Mouse (Mus musculus) adrenal gland, postnatal 36 days (tissue): ENCODE data around the gene Plin5. TPM values are rescaled to one million over a fixed set of nuclear protein-coding genes. Genes with fewer than 3 reads are reported as not detected.
A peak's percentile ranks its signal among the peaks of the same experiment; 100 is the strongest.
"Not testable (repeated sequence)": the region's sequence is repeated elsewhere in the genome, so short reads cannot be mapped to it uniquely, and the experiment has no call there.

ENCODE experiments used
- DNase-seq, 2 experiments: peaks; one replicate each; pipeline ENCODE4 v3.0.0; 2021; ENCODE audit warnings: mixed read lengths in 1 of 2
- total RNA-seq, 2 experiments: library from RNA; stranded (reverse); gene quantifications; 2 replicates each; pipeline ENCODE4 v1.2.3; 2021

Gene Plin5
- total RNA-seq, 2 experiments from 2014 or later = 36.7 to 62.1 TPM

DNA sequence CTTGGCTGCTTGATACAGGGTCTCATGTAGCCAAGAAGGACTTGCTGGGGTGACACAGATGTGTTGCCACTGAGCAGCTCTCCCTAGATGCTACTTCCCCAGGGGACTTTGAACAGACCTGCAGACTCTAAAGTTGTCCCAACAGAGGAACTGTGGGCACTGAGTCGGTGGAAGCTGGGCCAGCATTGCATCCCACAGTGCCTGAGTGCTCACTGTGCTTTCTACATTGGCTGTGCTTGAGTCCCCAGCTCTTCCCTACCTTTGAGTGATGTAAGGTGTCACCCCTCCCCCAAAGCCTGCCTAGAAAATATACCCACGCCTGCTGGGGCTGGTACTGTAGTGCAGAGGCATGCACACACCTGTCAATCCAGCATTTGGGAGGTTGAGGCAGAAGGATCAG lies 9.7 kb downstream of the Plin5 start:
- DNase-seq = no peak

DNA sequence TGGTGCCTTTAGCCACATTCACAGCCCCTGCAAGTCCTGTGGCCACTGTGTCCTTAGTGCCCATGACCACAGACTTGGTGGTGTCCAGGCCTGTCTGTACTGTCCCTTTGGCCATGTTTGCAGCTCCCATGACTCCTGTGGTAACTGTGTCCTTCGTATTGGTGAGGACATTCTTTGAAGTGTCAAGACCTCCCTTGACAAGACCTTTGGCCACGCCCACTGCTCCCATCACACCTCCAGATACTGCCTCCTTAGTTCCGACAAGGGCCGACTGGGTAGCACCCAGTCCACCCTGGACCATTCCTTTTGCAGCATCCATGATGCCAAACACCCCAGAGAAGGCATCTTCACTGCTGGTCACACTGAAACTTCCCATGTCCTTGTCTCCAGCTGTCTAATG lies 10.4 kb downstream of the Plin5 start:
- no peak for DNase-seq

DNA sequence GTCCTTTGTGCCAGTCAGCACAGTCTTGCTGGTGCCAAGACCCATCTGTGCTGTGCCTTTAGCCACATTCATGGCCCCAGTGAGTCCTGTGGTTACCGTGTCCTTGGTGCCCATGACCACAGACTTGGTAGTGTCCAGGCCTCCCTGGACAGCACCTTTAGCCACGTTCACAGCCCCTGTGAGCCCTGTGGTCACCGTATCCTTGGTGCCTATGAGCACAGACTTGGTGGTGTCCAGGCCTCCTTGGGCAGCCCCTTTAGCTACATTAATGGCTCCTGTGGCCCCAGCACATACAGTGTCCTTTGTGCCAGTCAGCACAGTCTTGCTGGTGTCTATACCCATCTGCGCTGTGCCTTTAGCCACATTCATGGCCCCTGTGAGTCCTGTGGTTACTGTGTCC lies 11.0 kb downstream of the Plin5 start:
- DNase-seq = not testable (repeated sequence)

DNA sequence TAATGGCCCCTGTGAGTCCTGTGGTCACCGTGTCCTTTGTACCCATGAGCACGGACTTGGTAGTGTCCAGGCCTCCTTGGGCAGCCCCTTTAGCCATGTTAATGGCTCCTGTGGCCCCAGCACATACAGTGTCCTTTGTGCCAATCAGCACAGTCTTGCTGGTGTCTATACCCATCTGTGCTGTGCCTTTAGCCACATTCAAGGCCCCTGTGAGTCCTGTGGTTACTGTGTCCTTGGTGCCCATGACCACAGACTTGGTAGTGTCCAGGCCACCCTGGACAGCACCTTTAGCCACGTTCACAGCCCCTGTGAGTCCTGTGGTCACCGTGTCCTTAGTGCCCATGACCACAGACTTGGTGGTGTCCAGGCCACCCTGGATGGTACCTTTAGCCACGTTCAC lies 12.6 kb downstream of the Plin5 start:
- not testable (repeated sequence) for DNase-seq

DNA sequence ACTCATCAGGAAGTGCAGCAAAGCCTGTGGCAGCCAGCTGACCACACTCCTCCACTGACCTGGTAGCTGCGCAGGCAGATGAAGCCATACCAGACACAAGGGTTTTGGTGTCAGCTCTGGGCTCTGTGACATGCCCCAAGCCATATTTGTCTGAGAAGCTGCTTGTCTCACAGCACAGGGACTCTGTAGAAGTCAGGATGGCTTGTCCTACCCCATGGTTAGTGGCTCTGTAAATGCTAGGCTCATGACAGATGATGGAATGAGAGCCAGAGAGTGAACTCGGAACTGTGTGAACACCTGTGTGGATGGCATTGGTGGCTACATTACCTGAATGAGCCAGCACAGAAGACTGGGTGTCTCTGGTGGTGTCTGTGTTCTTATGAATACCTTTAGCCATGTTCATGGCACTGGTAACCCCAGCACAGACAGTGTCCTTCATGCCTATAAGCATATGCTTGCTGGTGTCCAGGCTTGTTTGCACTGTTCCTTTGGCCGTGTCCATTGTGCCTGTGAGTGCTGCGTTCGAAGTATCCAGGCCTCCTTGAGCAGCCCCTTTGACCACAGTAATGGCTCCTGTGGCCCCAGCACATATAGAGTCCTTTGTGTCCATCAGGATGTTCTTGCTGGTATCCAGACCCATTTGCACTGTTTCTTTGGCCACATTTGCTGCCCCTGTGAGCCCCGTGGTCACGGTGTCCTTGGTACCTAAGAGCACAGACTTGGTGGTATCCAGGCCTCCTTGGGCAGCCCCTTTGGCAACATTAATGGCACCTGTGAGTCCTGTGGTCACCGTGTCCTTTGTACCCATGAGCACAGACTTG lies 13.7 kb downstream of the Plin5 start:
- DNase-seq = no peak

DNA sequence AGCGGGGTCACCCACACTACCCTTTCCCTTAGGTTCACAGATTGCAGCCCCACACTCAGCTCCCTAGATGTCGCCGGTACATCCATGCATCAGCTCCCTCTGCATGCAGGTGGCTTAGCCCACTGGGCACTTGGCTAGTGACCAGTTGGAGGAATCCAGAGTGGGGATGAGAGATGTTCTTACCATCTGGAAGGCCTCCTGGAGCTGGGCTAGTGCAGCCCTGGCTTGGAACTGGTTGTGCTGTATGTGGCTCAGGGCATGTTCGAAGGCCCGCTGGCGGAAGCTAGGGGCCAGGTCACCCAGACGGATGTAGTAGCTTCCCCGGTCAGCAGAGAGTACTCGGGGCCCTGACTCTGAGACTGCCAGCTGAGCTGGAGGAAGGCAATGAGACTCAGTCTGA lies 14.5 kb downstream of the Plin5 start:
- DNase-seq = no peak

DNA sequence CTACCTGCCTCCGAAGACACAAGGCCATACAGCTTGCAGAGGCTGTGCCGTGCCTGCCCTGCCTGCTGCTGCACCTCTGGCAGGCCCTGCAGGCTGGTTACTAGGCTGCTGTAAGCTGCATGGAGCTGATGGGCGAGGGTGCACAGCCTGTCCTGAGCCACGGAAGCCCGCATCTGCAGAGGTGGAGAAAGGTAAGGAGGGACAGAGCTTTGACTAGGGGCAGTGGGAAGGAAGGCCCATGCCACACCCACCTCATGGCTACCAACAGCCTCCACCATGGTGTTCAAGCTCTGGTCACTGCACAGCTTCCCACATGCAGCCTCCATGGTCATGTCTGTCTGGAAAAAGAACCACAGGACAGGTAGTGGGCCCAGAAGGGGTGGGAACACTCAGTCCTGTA lies 15.2 kb downstream of the Plin5 start:
- no peak for DNase-seq

DNA sequence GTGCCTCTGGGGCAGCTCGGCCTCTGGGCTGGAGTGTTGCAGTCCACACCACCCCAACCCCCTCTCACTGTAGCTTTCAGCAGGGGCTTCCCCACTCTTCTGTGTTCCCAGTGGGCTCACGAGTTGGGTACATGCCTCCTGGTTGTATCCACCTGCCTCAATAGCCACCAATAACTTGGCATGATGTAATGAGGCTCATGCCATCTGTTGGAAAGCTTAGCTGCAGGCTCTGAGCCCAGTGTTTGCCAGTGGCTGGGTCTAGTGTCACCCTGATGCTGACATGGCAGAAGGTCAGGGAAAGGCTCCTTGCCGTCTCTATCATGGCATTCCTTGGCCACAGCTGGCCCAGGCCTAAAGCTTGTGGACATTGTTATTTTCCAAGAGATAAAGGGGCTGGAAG lies 16.6 kb downstream of the Plin5 start:
- DNase-seq = no peak

DNA sequence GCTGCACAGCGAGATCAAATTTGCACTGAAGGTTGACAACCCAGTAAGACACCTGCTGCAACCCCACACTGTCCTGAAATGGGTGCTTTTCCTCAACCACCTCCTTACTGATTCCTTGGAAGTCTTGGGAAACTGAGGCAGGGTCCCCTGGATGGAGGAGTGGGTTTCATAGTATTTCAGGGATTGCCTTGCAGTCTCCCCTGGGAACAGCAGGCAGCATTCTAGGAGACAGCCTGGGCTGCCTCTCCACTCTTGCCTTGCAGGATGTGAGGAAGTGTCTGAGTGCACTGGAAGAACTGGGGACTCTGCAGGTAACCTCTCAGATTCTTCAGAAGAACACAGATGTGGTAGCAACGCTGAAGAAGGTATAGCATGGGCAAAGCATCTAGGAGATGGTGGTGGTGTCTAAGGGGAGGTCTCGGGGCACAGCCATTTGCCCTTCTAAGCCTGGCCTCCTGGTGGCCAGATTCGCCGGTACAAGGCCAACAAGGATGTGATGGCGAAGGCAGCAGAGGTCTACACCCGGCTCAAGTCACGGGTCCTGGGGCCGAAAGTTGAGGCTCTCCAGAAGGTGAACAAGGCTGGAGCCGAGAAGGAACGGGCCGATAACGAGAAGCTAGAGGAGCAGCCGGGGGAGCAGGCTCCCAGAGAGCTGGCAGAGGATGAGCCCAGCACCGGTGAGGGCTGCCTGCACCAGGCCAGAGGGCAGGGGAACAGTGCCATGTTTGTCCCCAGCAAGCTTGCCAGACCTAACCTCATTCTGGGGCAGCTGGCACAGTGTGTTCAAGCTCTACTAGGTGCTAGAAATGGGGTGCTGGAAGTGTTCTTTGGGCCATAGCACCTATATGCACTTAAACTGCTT lies 18.5 kb downstream of the Plin5 start:
- no peak for DNase-seq

DNA sequence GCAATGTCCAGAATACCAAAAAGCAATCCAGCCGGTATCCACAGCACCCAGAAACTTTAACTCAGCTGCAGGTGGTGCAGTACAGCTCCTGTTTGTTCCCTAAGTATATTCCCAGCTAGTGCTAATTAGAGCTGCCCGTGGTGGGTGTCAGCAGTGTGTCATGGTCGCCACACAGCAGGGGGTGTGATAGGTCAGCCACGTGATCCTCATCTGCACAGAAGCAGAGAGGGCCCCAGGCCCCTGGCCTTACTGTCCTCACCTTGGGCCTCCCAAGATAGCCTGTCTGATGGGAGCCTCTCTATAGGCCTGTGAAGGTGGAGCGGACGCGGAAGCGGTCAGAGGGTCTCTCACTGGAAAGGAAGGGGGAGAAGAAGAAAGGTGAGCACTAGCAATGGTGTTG lies 19.2 kb downstream of the Plin5 start:
- DNase-seq = no peak

DNA sequence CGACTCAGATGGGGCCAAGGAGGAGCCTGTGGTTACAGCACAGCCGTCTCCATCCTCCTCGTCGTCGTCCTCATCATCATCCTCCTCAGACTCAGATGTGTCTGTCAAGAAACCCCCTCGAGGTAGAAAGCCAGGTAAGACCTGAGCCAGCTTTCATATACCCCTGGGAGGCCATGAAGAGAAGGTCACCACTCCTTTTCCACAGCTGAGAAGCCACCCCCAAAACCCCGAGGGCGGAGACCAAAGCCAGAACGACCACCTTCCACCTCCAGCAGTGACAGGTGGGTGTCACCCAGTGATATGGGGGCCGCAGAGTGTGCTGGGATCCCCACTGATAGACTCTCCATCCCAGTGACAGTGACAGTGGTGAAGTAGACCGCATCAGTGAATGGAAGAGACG lies 20.5 kb downstream of the Plin5 start:
- DNase-seq = no peak

DNA sequence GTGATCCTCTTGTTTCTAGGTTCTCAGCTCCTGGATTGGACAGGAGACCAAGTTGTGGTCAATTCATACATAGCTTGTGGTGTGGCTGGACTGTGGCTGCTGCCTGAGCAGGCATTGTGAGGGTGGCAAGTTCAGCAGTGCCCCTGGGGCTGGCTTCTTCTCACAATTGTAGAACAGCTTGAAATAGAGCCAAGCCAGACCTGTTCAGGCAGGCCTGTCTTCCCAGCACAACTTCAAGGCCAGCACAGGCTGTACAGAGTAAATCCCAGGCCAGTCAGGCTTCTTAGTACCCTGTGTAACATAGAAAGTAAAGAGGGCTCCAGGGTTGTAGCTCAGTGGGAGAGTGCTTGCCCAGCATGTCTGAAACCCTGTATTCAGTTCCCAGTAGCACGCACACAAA lies 24.6 kb downstream of the Plin5 start:
- DNase-seq = peak in 1 of 2 experiments; percentile 62

DNA sequence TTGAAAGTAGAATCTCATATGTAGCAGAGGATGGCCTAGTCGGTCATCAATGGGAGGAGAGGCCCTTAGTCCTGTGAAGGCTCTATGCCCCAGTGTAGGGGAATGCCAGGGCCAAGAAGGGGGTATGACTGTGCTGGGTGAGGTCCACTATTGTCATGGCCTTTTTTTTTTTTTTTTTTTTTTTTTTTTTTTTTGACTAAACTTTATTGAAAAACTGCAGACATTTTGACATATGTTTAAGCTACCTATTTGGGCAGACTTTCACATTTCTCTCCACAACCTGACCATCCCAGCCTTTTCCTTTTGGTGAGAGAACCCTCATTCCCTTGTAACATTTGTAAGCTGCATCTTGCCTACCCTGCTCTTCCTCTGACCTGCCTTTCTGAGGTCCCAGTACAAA lies 25.1 kb downstream of the Plin5 start:
- DNase-seq = no peak

DNA sequence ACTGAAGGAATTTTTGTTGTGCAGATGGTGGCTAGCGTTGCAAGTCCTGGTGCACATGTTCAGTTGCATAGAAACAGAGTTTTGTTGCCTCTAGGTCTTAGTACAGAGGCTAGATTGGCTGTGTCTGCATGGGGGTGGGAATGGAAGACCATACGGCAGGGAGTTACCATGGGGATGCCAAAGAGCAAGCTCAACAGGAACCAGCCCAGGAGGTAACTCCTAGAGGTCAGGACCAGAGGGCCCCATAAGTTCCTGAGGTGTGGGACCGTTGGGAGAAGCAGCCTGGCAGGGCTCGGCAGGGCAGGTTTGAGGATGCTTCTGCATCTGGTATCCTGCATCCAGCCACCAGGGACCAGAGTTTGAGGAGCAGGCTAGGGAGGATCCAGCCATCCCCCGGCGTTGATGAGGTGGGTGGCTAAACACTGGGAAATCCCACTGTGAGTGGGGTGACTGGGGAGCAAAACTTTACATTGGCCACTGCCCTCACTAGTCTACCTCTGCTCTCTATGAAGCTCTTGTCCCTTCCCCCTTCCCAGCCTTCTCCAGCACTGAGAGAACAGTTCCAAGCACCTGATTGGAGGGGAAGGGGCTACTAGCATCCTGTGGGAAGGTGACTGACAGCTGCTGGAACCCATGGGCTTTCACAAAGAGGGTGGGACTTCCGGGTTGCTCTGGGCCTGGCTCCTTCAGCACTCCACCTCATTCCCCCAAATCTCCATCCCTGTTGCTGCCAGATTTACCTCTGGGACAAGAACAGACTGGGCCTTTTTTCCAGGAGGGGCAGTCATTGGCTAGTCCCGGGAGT lies 36.4 kb downstream of the Plin5 start:
- peak in 1 of 2 experiments; percentile 29 for DNase-seq

DNA sequence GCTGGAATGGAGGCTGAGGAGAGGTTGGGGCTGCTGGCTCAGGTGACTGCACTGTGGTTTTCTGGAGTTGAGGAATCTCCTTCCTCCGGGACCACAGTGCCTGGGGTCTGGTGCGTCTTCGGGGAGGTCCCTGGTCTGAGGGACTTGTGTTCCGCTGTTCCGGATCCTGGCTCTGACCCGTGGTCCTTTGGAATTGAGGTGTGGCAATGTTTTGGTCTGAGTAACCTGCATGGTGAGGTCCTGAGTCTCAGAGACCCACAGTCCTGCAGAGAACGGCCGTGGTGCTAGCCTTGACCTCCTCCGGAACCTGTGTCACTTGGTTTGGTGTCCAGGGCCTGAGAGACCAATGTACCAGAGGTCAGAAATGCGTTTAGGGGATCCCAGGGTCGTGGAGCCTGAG lies 37.5 kb downstream of the Plin5 start:
- DNase-seq = peak in 1 of 2 experiments; percentile 25

DNA sequence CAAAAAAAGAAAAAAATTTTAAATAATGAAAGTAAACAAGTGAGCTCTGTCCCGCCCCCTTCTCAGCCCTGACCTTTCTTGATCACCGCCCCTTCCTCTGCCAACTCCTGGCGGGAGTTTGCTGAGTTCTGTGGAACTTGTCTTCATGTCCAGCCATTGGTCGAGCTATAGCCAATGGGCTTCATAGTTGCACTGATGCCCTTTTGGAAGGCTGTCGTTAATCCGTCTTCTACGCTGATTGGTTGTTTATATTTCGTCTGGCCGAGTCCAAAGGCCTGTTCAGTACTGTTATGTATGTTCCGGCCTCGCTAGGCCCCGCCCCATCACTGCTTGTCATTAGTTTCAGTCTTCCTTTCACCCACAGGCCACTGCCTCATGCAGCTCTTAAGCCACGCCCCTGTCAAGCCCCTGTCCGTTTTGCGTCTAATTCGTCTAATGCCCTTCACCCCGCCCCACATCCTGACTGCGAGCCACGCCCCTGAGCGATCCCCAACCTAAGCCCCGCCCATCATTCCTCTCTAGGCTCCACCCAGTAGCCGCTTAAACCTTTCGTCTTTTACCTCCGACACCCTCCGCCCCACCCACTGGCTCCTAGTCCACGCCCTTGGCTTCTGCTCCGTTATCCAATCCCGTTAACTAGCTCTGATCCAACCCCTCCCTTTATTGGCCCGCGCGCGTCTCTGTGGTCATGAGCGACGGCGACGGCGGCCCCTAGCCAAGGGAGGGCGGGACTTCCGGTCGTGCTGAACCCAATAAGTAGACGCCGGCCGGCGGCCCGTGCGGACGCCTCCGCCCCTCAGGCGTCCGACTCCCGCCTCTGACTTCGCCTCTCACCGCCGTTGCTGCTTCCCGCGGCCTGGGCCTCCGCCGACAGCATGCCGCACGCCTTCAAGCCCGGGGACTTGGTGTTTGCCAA lies 38.3 kb downstream of the Plin5 start, which contains the start of gene Hdgfl2:
Gene Hdgfl2, plus strand, starts transcription at position 755 of the 916 bp plus-strand sequence.
- DNase-seq = peak; percentile 99

DNA sequence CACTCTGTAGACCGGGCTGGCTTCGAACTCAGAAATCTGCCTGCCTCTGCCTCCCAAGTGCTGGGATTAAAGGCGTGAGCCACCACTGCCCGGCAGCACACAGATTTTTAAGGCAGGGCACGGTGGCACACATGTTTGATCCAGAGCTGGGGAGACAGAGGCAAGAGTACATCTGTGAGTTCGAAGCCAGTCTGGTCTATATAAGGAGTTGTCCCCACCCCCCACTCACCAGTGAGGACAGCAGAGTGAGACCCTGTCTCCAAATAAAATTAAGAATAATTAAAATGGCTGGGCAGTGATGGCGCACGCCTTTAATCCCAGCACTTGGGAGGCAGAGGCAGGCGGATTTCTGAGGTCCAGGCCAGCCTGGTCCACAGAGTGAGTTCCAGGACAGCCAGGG lies 39.0 kb downstream of the Plin5 start:
- not testable (repeated sequence) for DNase-seq

DNA sequence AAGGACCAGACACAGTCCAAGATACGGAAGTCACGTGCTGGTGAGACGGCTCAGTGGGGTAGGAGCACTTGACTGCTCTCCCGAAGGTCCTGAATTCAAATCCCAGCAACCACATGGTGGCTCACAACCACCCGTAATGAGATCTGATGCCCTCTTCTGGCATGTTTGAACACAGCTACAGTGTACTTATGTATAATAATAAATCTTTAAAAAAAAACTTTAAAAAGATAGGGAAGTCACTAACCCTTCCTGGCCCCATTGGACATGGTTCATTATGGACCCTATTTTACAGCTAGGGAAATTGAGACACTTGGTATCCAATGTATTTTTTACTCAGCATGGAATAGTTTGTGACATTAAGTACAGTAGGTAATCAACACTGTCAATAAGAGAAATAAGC lies 39.9 kb downstream of the Plin5 start:
- DNase-seq = no peak

DNA sequence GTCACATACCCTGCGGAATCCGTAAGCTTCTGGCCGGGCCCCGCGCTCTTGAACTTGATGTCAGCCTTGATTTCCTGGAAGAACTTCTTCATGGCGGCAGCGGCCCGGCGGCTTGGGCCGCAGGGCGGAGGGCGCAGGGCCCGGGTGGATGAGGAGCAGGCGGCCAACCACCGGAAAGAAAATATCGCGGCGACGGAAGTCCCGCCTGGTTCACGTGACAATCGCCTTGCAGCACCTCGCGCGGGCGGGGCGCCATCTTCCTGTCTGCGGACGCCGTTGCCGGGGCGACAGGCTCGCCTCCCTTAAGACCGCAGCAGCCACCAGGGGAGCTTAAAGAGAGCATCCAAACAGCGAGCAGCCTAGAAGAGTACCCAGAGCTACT lies 42.6 kb downstream of the Plin5 start, which contains the start of gene Ubxn6:
Gene Ubxn6, minus strand, starts transcription at position 202 of the 382 bp plus-strand sequence.
- peak; percentile 99 to 100 for DNase-seq

DNA sequence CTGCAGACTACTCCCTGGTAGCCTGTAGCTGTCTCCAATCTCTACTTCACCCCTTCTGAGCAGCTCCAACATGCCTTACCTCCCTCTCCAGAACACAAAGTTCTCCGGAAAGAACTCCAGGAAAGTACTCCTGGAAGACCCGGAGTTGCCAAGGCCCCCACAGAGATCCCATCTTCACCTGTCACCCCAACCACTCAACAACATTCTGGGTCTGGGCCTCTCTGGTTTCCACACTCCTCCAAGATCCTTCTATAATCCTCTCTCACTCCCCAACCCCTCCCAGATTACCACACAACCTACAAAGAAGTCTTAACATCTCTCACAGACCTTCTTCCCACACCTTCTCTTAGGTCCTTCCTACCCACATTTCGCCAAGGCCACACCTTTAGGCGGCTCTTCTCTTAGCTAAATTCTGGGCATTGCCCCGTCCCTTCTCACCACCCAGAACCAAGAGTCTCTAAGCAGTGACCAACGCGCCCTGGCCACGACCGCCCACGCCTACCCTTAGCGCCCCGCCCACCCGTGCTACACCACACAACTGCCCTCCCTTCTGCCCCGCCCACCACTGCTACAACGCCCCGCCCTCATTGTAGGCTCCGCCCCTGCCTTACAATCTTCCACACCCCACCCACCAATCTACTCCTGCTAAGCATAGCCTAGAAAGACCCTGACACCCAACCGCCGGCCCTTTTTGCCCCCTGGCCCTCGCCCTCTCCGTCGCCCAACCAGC lies 43.1 kb downstream of the Plin5 start:
- peak; percentile 91 to 95 for DNase-seq
